Mouse (Mus musculus) layer of hippocampus, postnatal 36 days (tissue): ENCODE results near the gene Chchd3. TPM values are rescaled to one million over a fixed set of nuclear protein-coding genes. Genes with fewer than 3 reads are reported as not detected.

Source experiments
- DNase-seq, 2 experiments: peaks; one replicate each; pipeline ENCODE4 v3.0.0; 2022
- total RNA-seq, 2 experiments: library from RNA; stranded (reverse); gene quantifications; 2 replicates each; pipeline ENCODE4 v1.2.3; 2021

Chchd3 gene
- total RNA-seq, result 100 to 1,000 TPM in 1 of 2 experiments, 10 to 100 TPM in 1; 90.7 to 104 TPM

DNA sequence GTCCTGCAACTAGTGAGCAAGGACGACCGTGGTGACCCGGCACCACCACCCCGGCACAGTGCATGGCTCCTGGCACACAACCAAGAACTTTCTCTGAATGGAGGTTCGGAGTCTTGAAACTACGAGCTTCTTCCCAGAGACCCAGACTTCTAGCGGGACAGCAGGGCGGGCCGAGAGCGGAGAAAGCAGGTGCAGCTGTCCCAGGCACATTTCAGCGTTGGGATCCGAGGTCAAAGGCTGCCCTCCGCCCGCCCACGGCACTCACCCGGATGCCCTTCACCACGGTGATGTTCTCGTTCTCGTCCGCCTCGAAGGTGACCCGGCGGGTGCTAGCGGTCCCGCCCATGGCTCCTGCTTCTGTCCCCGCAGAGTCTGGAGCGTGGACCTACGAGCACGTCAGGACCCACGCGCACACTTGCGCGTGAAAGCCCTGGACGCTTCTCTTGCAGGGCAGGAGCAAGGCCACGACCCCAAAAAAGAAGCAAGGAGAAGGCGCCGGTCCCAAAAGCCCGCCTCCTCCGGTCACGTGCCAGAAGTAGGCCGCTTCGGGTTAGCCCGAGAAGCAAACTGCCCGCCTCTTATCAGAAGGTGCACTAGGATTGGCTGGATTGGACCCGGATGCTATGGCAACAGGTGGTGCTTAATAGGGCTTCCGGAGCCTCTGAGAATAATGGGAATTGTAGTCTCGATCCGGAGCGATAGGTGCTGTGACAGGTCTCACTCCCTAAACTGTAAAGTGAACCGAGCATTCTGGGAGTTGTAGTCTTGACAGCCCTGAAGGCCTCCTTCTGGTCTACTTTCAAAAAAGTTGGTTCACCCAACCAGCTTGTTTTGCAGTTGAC is at the start of gene Chchd3:
Gene Chchd3, minus strand, starts transcription at position 526 of the 842 bp plus-strand sequence.
- DNase-seq, result peak; percentile 94 to 95

GRCm38 (mm10) chr6:33104661-33105060 is 44.6 kb upstream of the Chchd3 start:
- peak; percentile 23 to 34 for DNase-seq

GRCm38 (mm10) chr6:33098903-33099302 is 38.8 kb upstream of the Chchd3 start:
- peak in 1 of 2 experiments; percentile 7 for DNase-seq

DNA sequence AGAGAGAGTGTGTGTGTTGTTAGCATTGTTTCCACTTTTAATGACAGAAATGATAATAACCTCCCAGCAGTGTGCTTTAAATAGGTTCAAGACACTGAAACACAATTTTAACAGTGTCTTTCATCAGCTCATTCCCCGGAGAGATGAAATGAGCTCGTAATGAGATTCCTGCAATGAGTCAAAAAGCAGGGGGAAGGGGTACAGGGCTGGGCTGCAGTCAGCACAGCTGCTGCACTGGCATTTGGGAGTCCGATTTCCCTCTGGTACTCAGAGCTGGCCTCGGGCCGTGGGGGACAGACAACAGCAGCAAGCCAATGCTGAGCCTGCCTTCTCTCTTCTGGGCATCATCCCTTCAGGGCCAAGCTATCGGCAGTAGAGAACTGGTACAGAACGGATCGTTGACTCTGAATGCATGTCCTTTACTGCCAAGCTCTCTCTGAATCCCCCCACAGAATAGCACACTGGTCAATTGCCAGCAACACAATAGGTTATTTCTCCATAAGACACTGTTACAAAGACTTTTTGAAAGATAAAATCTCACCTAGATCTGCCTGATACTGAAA is 34.7 kb upstream of the Chchd3 start:
- DNase-seq, result no peak

GRCm38 (mm10) chr6:33080186-33080585 is 20.1 kb upstream of the Chchd3 start:
- DNase-seq, result no peak

DNA sequence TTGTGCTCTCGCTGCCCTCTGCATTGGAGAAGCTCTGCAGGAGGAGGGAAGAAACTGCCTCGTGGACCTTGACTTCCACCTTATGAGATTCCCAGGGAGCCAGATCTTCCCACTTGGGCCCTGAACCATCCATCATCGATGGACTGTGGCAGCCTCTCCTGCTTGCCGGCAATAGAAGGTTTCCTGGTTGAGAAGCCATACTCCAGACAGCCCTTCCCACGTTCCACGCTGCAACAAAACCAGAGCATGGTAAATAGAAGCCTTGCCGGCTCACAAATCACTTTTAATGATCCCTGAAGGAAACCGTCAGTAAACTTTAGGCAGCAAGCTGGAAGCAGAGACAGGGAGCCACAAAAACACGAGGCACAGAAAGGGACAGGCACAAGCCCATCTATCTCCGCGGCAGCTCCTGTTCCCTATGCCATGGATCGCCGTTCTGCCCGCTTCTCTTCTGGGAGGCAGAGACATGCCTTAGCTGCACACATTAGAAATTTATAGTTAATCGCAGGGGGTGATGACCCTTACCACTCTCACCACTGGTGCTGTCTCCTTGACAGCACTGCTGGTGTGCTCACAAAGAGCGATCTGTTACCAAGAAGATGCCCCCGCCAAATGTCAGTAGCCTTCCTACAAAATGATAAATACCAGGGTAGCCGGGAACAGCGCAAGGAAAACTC is 18.3 kb upstream of the Chchd3 start:
- DNase-seq, result no peak

GRCm38 (mm10) chr6:33066462-33066861 is 6.4 kb upstream of the Chchd3 start:
- no peak for DNase-seq

DNA sequence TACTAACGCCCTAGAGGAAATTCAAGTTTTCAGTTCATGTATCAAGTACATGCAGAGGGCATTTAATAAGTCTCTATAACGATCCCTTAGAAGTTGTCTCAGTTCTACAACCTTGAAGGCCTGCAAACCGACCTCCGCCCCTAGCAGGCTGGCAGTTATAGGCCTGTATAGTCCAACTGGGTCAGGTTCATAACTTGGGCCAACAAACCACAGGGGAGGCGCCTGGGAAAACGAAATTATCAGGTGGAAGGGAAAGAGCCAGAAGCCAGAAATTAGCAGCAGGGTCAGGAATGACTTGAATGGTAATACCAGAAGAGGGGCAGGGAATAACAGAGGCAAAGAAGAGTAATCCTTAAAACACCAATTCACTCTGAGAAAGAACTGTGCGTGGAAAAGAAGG is 784 bp downstream of the Chchd3 start:
- DNase-seq, result no peak

DNA sequence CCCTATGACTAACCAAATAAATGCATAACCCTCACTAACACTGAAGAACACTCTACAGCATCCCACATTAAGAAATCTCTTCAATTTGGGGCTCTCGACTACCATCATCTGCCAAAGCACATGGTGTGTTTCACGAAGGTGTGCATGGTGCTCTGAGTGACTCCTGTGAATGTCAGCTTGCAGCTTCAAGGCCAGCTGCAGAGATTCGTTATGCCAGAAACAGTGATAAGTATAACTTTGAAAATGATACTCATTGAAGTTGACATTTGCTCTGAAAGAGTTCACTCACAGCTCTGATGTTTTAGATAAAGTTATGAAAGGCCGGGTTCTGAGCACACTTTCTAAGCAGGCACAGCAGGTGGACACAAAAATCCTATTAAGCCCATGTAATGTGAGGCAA is 3.7 kb downstream of the Chchd3 start:
- DNase-seq, result no peak

DNA sequence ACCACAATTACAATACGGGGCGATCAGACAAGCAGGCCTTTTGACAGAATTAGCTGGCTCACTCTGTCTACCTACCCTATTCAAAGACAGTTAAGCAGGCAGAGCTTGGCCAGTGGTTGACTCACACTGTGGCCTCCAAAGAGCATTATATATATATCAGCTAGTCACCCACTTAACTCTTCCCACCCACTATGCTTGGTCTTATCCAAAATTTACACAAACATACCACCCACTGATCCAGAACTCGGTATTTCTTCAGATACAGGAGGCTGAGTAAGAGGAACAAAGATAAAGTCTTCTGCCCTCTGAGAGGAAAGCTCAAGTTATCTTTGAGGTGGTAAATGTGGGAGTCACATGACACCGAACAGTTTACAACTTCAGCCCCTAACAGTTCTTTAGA is 4.4 kb downstream of the Chchd3 start:
- no peak for DNase-seq

GRCm38 (mm10) chr6:33054946-33055345 is 5.1 kb downstream of the Chchd3 start:
- no peak for DNase-seq

- DNase-seq, result no peak
Measured at GRCm38 (mm10) chr6:33051642-33052041, 8.4 kb downstream of the Chchd3 start.

GRCm38 (mm10) chr6:33049705-33050420 is 10.2 kb downstream of the Chchd3 start:
- no peak for DNase-seq

DNA sequence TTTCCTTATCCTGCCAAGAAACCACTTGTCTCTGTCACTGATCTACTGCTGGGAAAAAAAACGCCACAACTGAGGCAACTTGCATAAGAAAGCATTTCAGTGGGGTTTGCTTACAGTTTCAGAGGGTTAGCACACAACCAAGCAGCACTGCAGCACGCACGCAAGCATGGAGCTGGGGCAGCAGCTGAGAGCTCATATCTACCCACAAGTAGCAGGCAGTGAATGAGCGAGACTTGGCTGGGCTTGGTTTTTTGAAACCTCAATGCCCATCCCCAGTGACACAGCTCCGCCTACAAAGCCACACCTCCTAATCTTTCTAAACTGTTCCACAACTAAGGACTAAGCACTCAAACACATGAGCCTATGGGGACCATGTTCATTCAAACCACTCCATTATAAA is 16.6 kb downstream of the Chchd3 start:
- no peak for DNase-seq

DNA sequence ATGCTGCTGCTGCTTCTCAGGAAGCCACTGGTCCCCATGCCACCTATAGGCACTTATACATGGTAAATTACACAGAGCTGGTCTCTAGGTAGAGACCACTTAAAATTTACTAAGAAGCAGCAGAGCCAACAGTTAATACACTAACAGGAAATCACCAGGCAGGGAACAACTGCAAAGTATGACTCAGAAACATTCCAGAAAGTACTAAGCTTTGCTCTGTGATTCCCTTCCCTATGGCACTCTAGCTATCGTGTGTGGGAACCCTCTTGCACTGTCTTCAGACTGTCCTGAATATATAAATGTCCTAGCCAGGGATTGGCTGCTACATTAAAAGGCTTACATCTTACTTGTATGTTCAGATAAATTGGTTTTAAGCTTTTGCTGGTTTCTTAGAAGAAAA is 17.2 kb downstream of the Chchd3 start:
- no peak for DNase-seq

- DNase-seq, result no peak
Measured at GRCm38 (mm10) chr6:33041978-33042377, 18.1 kb downstream of the Chchd3 start.

DNA sequence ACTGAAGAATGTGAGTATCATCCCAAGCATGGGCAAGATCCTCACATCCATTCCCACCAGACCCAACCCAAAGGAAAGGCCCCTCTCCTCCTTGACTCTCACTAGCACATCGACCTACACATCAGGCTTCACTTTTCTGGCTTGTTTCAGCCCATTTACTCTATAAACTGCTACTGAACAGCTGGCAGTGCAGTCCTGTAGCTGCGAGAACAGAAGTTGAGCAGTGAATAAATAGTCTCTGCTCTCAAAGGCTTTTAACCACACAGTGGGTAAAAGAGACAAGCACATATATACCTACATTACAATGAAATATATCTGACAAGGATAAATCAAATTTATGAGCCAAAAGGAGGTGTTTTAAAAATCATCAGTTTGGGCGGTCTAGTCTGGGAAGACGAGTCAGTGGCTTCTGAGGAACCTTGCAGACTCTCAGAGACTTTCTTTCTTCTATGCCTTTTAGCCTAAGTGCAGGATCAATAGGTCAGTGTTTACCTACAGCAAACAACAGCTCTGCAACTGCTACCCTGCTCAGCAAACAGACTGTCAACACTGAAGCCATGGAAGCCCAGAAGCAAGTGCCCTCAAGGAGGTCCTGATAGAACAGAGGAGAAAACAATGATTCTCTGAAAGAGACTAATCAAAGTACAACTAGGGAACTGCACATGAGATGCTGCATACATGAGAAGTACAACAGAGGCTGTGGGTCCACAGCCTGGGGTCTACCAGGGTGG is 19.5 kb downstream of the Chchd3 start:
- no peak for DNase-seq

DNA sequence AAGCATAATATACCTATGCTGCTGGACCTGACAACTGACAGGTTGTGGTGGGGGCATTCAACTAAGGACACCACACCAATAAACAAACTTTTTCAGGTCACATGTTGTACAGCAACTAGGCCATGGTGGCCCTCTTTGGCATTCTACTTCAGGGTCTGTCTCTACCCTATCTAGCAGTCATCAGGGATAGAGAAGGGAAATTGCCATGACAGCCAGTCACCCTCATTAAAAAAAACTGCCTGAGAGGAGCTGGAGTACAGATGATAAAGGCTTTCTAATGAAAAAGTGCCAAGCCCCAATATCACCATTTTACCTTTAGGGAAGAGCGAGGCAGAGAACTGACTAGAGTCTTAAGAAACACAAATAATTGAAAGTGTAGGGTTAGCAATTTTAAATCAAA is 27.5 kb downstream of the Chchd3 start:
- no peak for DNase-seq

DNA sequence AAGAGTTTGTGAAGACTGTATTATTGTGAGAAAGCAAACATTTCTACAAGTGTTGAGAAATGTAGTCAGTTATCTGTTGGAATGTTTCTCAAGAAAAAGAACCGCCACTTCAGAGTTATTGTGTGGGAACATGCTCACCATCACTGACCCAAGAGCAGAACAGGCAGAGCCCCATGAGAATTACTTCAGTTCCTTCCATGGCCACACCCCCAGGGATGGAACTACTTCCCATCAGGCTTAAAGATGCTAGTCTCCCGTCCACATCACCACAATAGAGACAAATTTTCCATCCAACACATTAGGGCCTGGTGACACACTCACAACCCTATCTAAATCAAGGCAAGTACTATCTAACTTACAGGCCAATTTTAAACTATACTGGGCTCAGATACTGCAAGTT is 28.4 kb downstream of the Chchd3 start:
- DNase-seq, result no peak

GRCm38 (mm10) chr6:33028296-33028695 is 31.8 kb downstream of the Chchd3 start:
- DNase-seq, result no peak

DNA sequence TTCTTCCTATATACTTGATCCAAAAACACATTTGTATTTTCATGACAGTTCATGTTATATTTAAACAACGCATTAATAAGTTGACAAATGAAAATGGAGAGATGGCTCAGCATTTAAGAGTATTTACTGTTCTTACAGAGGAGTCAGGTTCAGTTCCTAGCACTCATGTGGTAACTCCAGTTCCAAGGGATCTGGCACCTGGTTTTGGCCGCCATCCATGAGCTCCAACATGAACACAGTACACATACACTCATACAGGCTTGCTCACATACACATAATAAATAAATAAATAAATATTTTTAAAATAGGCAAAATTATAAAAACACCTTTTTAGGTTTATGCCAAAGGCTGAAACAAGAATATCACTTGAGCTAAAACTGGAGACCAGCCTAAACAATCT is 35.0 kb downstream of the Chchd3 start:
- DNase-seq, result no peak

DNA sequence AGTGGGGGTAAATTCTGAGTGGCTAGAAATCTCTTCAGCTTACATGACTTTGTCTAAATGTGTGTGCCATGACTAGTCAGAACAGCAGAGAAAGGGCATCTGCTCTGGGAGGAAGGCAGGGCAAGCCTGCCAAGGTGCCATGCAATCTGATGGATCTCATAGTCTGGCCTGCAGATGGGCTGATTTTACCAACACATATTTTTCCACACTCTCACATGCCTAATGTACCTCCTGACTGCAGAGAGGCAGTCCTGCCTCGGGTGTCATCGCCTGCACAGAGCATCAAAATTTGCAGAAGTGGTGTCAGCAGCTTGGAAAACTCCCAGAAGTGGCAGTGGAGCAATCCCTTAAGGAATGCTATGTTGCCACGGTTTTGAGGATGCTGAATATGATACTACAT is 55.5 kb downstream of the Chchd3 start:
- no peak for DNase-seq
